Mouse (Mus musculus) intestine, postnatal 0 days (tissue): ENCODE measurements around the gene Cdkn2aip. TPM values are rescaled to one million over a fixed set of nuclear protein-coding genes. Genes with fewer than 3 reads are reported as not detected.

ENCODE experiments used
- ATAC-seq: fragments of 200-750 bp; cut with Nextera tagmentation; 2 replicates; pipeline ENCODE4 v1.8.0; 2017; ENCODE audit warnings: mild to moderate bottlenecking, moderate TSS enrichment, moderate library complexity
- H3K27ac ChIP-seq: fragments of 300-500 bp; sonication (generic); 2 replicates; pipeline ENCODE4 v1.5.1; 2014; ENCODE audit warnings: mild to moderate bottlenecking, low read depth, low read length, moderate library complexity
- H3K27me3 ChIP-seq: fragments of 300-500 bp; sonication (generic); replicated peaks from 2 replicates; pipeline ENCODE4 v1.6.1; 2014; ENCODE audit warnings: low read length, mixed read lengths; ENCODE audit not compliant: control insufficient read depth, insufficient read depth
- H3K36me3 ChIP-seq: fragments of 300-500 bp; sonication (generic); 2 replicates; pipeline ENCODE4 v1.6.1; 2014; ENCODE audit warnings: mild to moderate bottlenecking, moderate library complexity; ENCODE audit not compliant: control insufficient read depth, insufficient read depth
- H3K4me1 ChIP-seq: fragments of 300-500 bp; sonication (generic); replicated peaks from 2 replicates; pipeline ENCODE4 v1.6.1; 2014; ENCODE audit warnings: antibody characterized with exemption, low read length, mixed read lengths; ENCODE audit not compliant: control insufficient read depth, insufficient read depth
- H3K4me2 ChIP-seq: fragments of 300-500 bp; sonication (generic); replicated peaks from 2 replicates; pipeline ENCODE4 v1.6.1; 2014; ENCODE audit warnings: low read depth, mild to moderate bottlenecking, moderate library complexity
- H3K4me3 ChIP-seq: fragments of 300-500 bp; sonication (generic); 2 replicates; pipeline ENCODE4 v1.5.1; 2014; ENCODE audit warnings: low read depth, low read length
- H3K9ac ChIP-seq: fragments of 300-500 bp; sonication (generic); 2 replicates; pipeline ENCODE4 v1.6.1; 2014; ENCODE audit warnings: mild to moderate bottlenecking, low read depth, low read length
- H3K9me3 ChIP-seq: fragments of 300-500 bp; sonication (generic); 2 replicates; pipeline ENCODE4 v1.6.1; 2016; ENCODE audit warnings: mixed run types; ENCODE audit not compliant: control insufficient read depth
- CTCF ChIP-seq: sonication (generic); IDR thresholded peaks from 2 replicates; pipeline ENCODE4 v1.5.1; 2016; ENCODE audit warnings: low read depth, mild to moderate bottlenecking, control low read depth, antibody characterized with exemption, moderate library complexity
- WGBS: fragments of 180-500 bp; shearing (Covaris S2); extraction: QIAGEN DNeasy Blood & Tissue Kit; methylation state at CpG from one replicate; pipeline ENCODE4 v1.1.7; 2014; 5-methylcytosine and 5-hydroxymethylcytosine counted together
- polyA plus RNA-seq: library from polyadenylated mRNA; unstranded; fragments of >200 nt; fragmentation: Nextera tagmentation; extraction: Ambion mirVana; gene quantifications from 2 replicates; pipeline ENCODE4 v1.2.1, GENCODE M21; 2015

The Cdkn2aip gene
- polyA plus RNA-seq, 1 experiment from 2014 or later: 15.3 TPM

DNA sequence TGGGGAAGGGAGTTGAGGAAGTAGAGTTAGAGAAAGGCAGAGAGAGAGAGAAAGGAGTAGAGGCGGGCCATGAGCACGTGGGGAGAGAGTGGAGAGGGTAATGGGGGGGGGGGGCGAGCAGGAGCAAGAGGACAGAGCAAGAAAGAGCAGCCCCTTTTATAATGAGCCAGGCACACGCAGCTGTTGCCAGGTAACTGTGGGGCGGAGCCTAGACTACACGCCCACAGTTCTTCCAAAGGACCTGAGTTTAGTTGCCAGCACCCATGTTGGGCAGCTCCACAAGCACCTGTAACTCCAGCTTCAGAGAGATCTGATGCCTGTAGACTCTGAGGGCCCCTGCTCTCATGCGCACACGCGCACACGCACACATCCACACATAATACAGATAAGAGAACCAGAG lies 21.9 kb downstream of the Cdkn2aip start:
- WGBS: 83% methylated on average over 10 of the region's 10 CpGs
- no peak for TF ChIP-seq CTCF
- H3K4me3 ChIP-seq: no peak overlapping the region
- no peaks in the 10 kb centered on the region for H3K36me3 ChIP-seq
- no peak overlapping the region for H3K9ac ChIP-seq
- H3K9me3 ChIP-seq: no peaks in the 10 kb centered on the region
- no peaks in the 10 kb centered on the region for H3K4me1 ChIP-seq
- H3K27ac ChIP-seq: no peak overlapping the region
- ATAC-seq: no peak
- no peaks in the 10 kb centered on the region for H3K27me3 ChIP-seq
- H3K4me2 ChIP-seq: no peak overlapping the region

DNA sequence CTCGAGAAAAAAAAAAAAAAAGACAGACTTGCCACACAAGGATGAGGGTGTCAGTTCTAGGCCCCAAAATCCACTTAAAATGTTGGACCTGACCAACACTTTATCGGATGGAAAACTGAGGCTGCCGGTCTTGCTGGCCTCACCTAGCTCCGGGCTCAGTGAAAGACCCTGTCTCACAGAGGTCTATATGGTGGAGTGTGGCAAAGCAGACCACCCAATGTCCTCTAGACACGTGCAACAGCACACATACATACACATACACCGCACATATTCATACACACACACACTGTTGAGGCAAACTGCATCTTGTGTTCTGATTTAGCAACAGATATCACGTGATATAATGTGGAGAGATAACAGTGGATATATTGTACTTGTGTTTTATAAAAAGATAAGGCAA lies 22.4 kb downstream of the Cdkn2aip start:
- no peak for TF ChIP-seq CTCF
- Histone ChIP-seq H3K4me2 (peak overlapping the region; percentile 60), H3K27me3 (no peaks in the 10 kb centered on the region), H3K27ac (no peak overlapping the region), H3K36me3 (no peaks in the 10 kb centered on the region), H3K9ac (no peak overlapping the region), H3K9me3 (no peaks in the 10 kb centered on the region), H3K4me1 (no peaks in the 10 kb centered on the region), H3K4me3 (no peak overlapping the region)
- ATAC-seq: no peak
- 67% methylated on average over 7 of the region's 7 CpGs for WGBS

DNA sequence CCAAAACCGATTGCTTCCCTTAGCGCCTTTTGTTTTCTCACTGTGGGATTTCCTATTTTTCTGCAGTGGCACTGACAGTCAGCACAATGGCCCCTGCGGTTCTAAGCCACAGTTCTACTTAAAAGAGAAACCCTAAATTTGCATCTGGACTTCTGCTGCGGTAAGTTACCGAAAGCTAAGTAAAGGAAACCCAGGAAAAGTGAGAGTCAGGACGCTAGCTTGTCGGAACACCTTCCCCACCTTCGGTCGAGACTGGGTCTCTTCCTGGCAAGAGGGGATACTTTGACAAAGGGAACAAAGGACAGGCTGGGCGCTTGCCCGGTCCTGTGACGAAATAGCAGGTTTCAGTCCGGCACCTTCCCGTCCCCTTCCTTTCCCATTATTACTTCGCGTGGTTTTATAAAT lies 23.1 kb downstream of the Cdkn2aip start:
- no peaks in the 10 kb centered on the region for H3K27me3 ChIP-seq
- no peaks in the 10 kb centered on the region for H3K4me1 ChIP-seq
- 18% methylated on average over 16 of the region's 16 CpGs for WGBS
- no peak overlapping the region for H3K27ac ChIP-seq
- TF ChIP-seq CTCF: no peak
- H3K4me2 ChIP-seq: peak overlapping the region; percentile 60
- H3K9ac ChIP-seq: no peak overlapping the region
- no peak for ATAC-seq
- no peaks in the 10 kb centered on the region for H3K36me3 ChIP-seq
- no peaks in the 10 kb centered on the region for H3K9me3 ChIP-seq
- peak overlapping the region; percentile 14; the same call in 1 of the 2 replicates for H3K4me3 ChIP-seq

DNA sequence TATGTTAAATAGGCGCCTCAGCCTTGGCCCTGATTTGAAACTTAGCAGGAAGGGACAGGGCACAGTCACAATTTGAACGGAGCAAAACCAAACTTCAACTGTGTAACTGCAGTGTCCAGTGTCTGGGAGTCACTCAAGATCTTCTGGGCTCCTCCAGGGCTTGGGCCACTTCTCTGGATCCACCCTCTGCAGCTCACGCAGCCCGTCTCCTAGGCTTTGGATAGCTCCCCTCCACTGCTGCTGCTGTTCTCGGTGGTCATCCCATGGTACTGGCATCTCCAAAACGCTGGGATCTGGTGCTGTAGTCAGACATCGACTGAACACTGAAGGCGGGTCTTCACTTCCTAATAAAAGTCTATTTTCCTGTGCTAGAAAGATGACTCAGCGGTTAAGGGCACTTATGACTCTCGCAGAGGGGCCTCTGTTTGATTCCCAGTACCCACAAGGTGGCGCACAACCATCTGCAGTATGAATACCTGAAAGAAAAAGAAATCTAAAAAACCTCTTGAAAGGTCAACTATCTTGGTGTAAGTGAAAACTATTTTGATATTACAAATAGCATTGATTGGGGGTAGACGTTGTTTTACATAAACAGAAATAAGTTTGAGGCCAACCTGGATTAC lies 23.9 kb downstream of the Cdkn2aip start:
- no peak overlapping the region for H3K4me3 ChIP-seq
- no peak overlapping the region for H3K9ac ChIP-seq
- H3K9me3 ChIP-seq: no peaks in the 10 kb centered on the region
- H3K36me3 ChIP-seq: no peaks in the 10 kb centered on the region
- H3K4me2 ChIP-seq: no peak overlapping the region
- 66% methylated on average over 12 of the region's 12 CpGs for WGBS
- no peak overlapping the region for H3K27ac ChIP-seq
- H3K27me3 ChIP-seq: no peaks in the 10 kb centered on the region
- H3K4me1 ChIP-seq: no peaks in the 10 kb centered on the region
- no peak for ATAC-seq
- peak; percentile 59 for TF ChIP-seq CTCF

DNA sequence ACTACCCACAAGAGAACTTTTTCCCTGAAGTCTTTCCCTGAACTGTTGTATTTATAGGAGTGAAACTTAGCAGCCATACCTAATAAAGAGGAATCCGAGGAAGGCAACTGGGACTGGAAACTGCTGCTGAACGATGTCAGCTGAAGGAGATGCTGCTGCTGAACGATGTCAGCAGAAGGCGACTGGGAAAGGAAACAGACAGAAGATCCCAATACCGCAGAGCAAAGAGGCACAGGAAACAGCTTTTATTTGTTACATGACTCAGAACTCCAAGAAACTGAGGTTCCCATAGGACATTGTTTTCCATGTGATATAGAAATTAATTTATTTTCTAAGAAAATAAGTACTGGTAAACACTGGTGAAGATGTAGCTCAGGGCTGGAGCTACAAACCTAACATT lies 29.3 kb downstream of the Cdkn2aip start:
- Histone ChIP-seq H3K27me3 (no peaks in the 10 kb centered on the region), H3K27ac (no peak overlapping the region), H3K4me1 (no peaks in the 10 kb centered on the region), H3K4me2 (no peak overlapping the region), H3K9ac (no peak overlapping the region), H3K36me3 (no peaks in the 10 kb centered on the region), H3K9me3 (no peaks in the 10 kb centered on the region), H3K4me3 (no peak overlapping the region)
- no peak for ATAC-seq
- TF ChIP-seq CTCF: no peak
- WGBS: 74% methylated on average over 5 of the region's 5 CpGs

DNA sequence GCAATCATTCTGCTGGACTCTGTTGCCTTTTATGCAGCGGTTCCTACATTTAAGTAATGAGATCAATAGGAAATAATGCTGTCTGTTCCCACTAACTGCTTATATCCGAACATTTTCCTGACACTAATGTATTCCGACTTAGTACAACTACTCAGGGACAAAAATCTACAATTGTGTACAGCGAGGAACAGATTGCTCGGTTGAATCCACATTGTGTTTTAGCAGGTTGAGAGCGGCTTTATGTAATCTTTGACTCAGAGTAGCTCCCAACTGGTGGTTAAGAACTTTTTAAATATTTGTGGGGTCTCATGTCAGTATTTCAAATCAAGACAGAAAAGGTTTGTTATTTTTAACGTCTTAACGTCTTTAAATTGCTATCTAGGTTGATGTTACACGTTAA lies 29.7 kb downstream of the Cdkn2aip start:
- no peak for TF ChIP-seq CTCF
- H3K9me3 ChIP-seq: no peaks in the 10 kb centered on the region
- H3K36me3 ChIP-seq: no peaks in the 10 kb centered on the region
- H3K9ac ChIP-seq: no peak overlapping the region
- no peak overlapping the region for H3K4me3 ChIP-seq
- 80% methylated on average over 9 of the region's 9 CpGs for WGBS
- no peak overlapping the region for H3K27ac ChIP-seq
- H3K4me2 ChIP-seq: no peak overlapping the region
- H3K27me3 ChIP-seq: no peaks in the 10 kb centered on the region
- no peak for ATAC-seq
- no peaks in the 10 kb centered on the region for H3K4me1 ChIP-seq

DNA sequence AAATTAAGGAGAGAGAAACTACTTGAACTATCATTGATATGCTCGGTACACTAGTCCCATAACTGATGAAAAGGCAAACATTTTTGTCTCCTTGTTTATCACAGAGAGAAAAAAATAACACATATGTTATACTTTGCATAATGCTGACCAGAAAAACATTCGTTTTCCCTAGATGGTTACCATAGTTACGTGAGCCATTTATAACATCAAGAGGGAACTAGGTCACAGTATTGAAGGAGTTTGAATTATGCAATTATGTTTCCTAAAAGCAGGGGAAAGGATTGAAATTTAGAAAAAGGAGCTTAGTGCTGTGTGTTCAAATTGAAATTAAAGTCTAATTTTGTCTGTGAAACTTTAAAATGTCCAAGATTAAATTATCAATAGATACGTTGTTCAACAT lies 33.4 kb downstream of the Cdkn2aip start:
- Histone ChIP-seq H3K9ac (no peak overlapping the region), H3K4me1 (no peaks in the 10 kb centered on the region), H3K9me3 (no peaks in the 10 kb centered on the region), H3K4me3 (no peak overlapping the region), H3K27ac (no peak overlapping the region), H3K27me3 (no peaks in the 10 kb centered on the region), H3K4me2 (no peak overlapping the region), H3K36me3 (no peaks in the 10 kb centered on the region; the same call in 1 of the 2 replicates)
- no peak for ATAC-seq
- no peak for TF ChIP-seq CTCF
- WGBS: 77% methylated on average over 4 of the region's 4 CpGs
